ENCODE assay signal across 8 mouse cellular contexts in genomic region chr2:13573408-13574065, GRCm38 (mm10). TPM values are rescaled to one million over a fixed set of nuclear protein-coding genes. Genes with fewer than 3 reads are reported as not detected.
DNase-seq lines count a peak whose midpoint lies in the region; ATAC-seq and TF ChIP-seq lines count a peak whose summit lies in the region.

TSS of gene Vim (plus strand) at chr2:13573927.

- peak within 1 kb of the TSS; percentile 95 for H3K9ac ChIP-seq in heart, embryonic 11.5 days (ENCODE audit: low read depth, low read length)
- peak within 1 kb of the TSS; percentile 69 for H3K9ac ChIP-seq in kidney, embryonic 15.5 days
- H3K9ac ChIP-seq in liver, embryonic 13.5 days: peak within 1 kb of the TSS; percentile 67

- DNase-seq in liver, embryonic 13.5 days: peak; percentile 48
- DNase-seq in natural killer cell, adult 2 months (ENCODE audit: low spot score in 2 of 2): peak; percentile 39 to 73
- DNase-seq in testis, postnatal 10 days (ENCODE audit: low spot score): peak; percentile 98

- peak; percentile 66 for ATAC-seq in CD4-positive, CD25-positive, alpha-beta regulatory T cell, adult 4 months
- peak; percentile 90 for ATAC-seq in heart, embryonic 11.5 days (replicated peaks; ENCODE audit: insufficient number of reproducible peaks, low FRiP score, low TSS enrichment)
- peak; percentile 96 for ATAC-seq in kidney, embryonic 15.5 days (replicated peaks; ENCODE audit: low FRiP score)
- ATAC-seq in liver, embryonic 13.5 days (ENCODE audit: low read depth): peak; percentile 74

- 1% methylated on average over 26 of the region's 26 CpGs for WGBS in bone marrow, adult 2 months
- WGBS in heart, embryonic 11.5 days (ENCODE audit: insufficient replicate concordance): 1% methylated on average over 26 of the region's 26 CpGs
- WGBS in kidney, embryonic 15.5 days: under 1% methylated on average over 26 of the region's 26 CpGs
- WGBS in liver, embryonic 13.5 days (ENCODE audit: insufficient replicate concordance): 0% methylated on average over 26 of the region's 26 CpGs

- no peaks in the 10 kb centered on the region for H3K27me3 ChIP-seq in heart, embryonic 11.5 days (ENCODE audit: control insufficient read depth, insufficient read depth, low read length)
- 0 out of 2 replicates have a peak, but pooled peaks cover 10% of the 10 kb centered on the region for H3K27me3 ChIP-seq in kidney, embryonic 15.5 days
- H3K27me3 ChIP-seq in liver, embryonic 13.5 days: peaks cover 63% of the 10 kb centered on the region

- peaks cover 6% of the 10 kb centered on the region for H3K36me3 ChIP-seq in heart, embryonic 11.5 days (ENCODE audit: control insufficient read depth, insufficient read depth, low read length)
- peaks cover 18% of the 10 kb centered on the region for H3K36me3 ChIP-seq in kidney, embryonic 15.5 days
- H3K36me3 ChIP-seq in liver, embryonic 13.5 days: no peaks in the 10 kb centered on the region

- H3K4me2 ChIP-seq in heart, embryonic 11.5 days: peak within 1 kb of the TSS; percentile 77
- peak within 1 kb of the TSS; percentile 79 for H3K4me2 ChIP-seq in kidney, embryonic 15.5 days
- H3K4me2 ChIP-seq in liver, embryonic 13.5 days: peak within 1 kb of the TSS; percentile 66

- TF ChIP-seq POLR2A in bone marrow, adult 2 months (IDR thresholded peaks at IDR 0.05; ENCODE audit: borderline replicate concordance, control insufficient read depth, low read depth, low read length): no peak
- TF ChIP-seq POLR2A in embryonic fibroblast, embryonic 13.5 days (IDR thresholded peaks at IDR 0.05; ENCODE audit: low read depth, low read length): peak; percentile 59

- no peak for TF ChIP-seq CTCF in bone marrow, adult 2 months (IDR thresholded peaks at IDR 0.05; ENCODE audit: control insufficient read depth, insufficient read depth, low read length)
- TF ChIP-seq CTCF in embryonic fibroblast, embryonic 13.5 days (IDR thresholded peaks at IDR 0.05; ENCODE audit: borderline replicate concordance, insufficient read depth, low read length): no peak

- peak within 1 kb of the TSS; percentile 95 for H3K27ac ChIP-seq in bone marrow, adult 2 months (ENCODE audit: control insufficient read depth, insufficient read depth, low read depth, low read length, poor library complexity)
- H3K27ac ChIP-seq in embryonic fibroblast, embryonic 13.5 days (ENCODE audit: insufficient read depth, low read length): peak within 1 kb of the TSS; percentile 100
- peak within 1 kb of the TSS; percentile 98 for H3K27ac ChIP-seq in heart, embryonic 11.5 days (ENCODE audit: low read depth, low read length)
- peak within 1 kb of the TSS; percentile 97 for H3K27ac ChIP-seq in kidney, embryonic 15.5 days
- H3K27ac ChIP-seq in liver, embryonic 13.5 days: peak within 1 kb of the TSS; percentile 58

- peak within 1 kb of the TSS; percentile 95 for H3K4me3 ChIP-seq in bone marrow, adult 2 months (replicated peaks; ENCODE audit: control insufficient read depth, low read depth, low read length)
- peak within 1 kb of the TSS; percentile 94 for H3K4me3 ChIP-seq in embryonic fibroblast, embryonic 13.5 days (ENCODE audit: insufficient read depth, low read length)
- H3K4me3 ChIP-seq in heart, embryonic 11.5 days (ENCODE audit: low read depth, low read length): peak within 1 kb of the TSS; percentile 94
- peak within 1 kb of the TSS; percentile 73 for H3K4me3 ChIP-seq in kidney, embryonic 15.5 days (replicated peaks)
- H3K4me3 ChIP-seq in liver, embryonic 13.5 days (replicated peaks): peak within 1 kb of the TSS; percentile 60

- H3K4me1 ChIP-seq in bone marrow, adult 2 months (ENCODE audit: control insufficient read depth, insufficient read depth, low read length): no peaks in the 10 kb centered on the region; the same call in 1 of the 2 replicates
- H3K4me1 ChIP-seq in embryonic fibroblast, embryonic 13.5 days (ENCODE audit: control insufficient read depth, insufficient read depth, low read length): no peaks in the 10 kb centered on the region
- H3K4me1 ChIP-seq in heart, embryonic 11.5 days (ENCODE audit: control insufficient read depth, insufficient read depth, low read length): peaks cover 14% of the 10 kb centered on the region
- peaks cover 31% of the 10 kb centered on the region for H3K4me1 ChIP-seq in kidney, embryonic 15.5 days
- peaks cover 31% of the 10 kb centered on the region for H3K4me1 ChIP-seq in liver, embryonic 13.5 days (replicated peaks)

- no peaks in the 10 kb centered on the region for H3K9me3 ChIP-seq in heart, embryonic 11.5 days (replicated peaks; ENCODE audit: control insufficient read depth, low read length)
- no peaks in the 10 kb centered on the region for H3K9me3 ChIP-seq in kidney, embryonic 15.5 days (replicated peaks)
- H3K9me3 ChIP-seq in liver, embryonic 13.5 days (replicated peaks): no peaks in the 10 kb centered on the region

RNA-seq across cellular contexts. Expression of gene Vim, which starts in this region (rescaled TPM):
- 100 to 1,000 TPM; 335 to 360 TPM for polyA plus RNA-seq in CD4-positive, CD25-positive, alpha-beta regulatory T cell, adult 4 months (2017; shearing (Covaris generic))
- polyA plus RNA-seq in bone marrow, adult 2 months (2011; ENCODE audit: insufficient read depth, insufficient read length, low replicate concordance, missing spikeins): 52.5 and 238 TPM in 2 replicates
- 3,430 and 4,672 TPM in 2 replicates for polyA plus RNA-seq in embryonic fibroblast, embryonic 13.5 days (2011; ENCODE audit: insufficient read length, low read depth, missing spikeins)
- polyA plus RNA-seq in heart, embryonic 11.5 days (2014; fragmentation: Nextera tagmentation; extraction: Ambion mirVana): 867 and 947 TPM in 2 replicates
- polyA plus RNA-seq in kidney, embryonic 15.5 days (2015; fragmentation: Nextera tagmentation; extraction: Ambion mirVana): 484 and 516 TPM in 2 replicates
- polyA plus RNA-seq in liver, embryonic 13.5 days (2015; fragmentation: Nextera tagmentation; extraction: Ambion mirVana): 95.1 and 97.9 TPM in 2 replicates

Comparison
In these comparisons a context has a peak if more than half of its experiments do, and no peak if none do; other contexts are left out.
1. Peak in every context shown above with its lines: DNase-seq, ATAC-seq, H3K4me3 ChIP-seq and H3K27ac ChIP-seq.
2. DNase-seq: peak in every context shown above with its lines; median percentile 98 in testis, postnatal 10 days; 56 in natural killer cell, adult 2 months; 48 in liver, embryonic 13.5 days.